Mouse (Mus musculus) midbrain, postnatal 0 days (tissue): ENCODE results near the gene Gpr68. TPM values are rescaled to one million over a fixed set of nuclear protein-coding genes. Genes with fewer than 3 reads are reported as not detected.

Experiments used
- ATAC-seq: fragments of 200-750 bp; cut with Nextera tagmentation; 2 replicates; pipeline ENCODE4 v1.8.0; 2017; ENCODE audit warnings: moderate number of reproducible peaks, mild to moderate bottlenecking, moderate TSS enrichment, moderate library complexity; ENCODE audit not compliant: low FRiP score
- DNase-seq: peaks from one replicate; pipeline ENCODE4 v3.0.0-alpha.2; 2015; ENCODE audit warnings: low spot score
- H3K27ac ChIP-seq: fragments of 300-500 bp; sonication (generic); 2 replicates; pipeline ENCODE4 v1.5.1; 2014; ENCODE audit warnings: low read depth, mild to moderate bottlenecking, low read length, mixed read lengths
- H3K27me3 ChIP-seq: fragments of 300-500 bp; sonication (generic); 2 replicates; pipeline ENCODE4 v1.6.1; 2014; ENCODE audit warnings: low read length, control low read depth, mixed read lengths; ENCODE audit not compliant: insufficient read depth
- H3K36me3 ChIP-seq: fragments of 300-500 bp; sonication (generic); 2 replicates; pipeline ENCODE4 v1.6.1; 2014; ENCODE audit warnings: low read length, control low read depth, mixed read lengths; ENCODE audit not compliant: insufficient read depth
- H3K4me1 ChIP-seq: fragments of 300-500 bp; sonication (generic); 2 replicates; pipeline ENCODE4 v1.6.1; 2014; ENCODE audit warnings: mild to moderate bottlenecking, control low read depth, antibody characterized with exemption, low read length, mixed read lengths; ENCODE audit not compliant: insufficient read depth
- H3K4me2 ChIP-seq: fragments of 300-500 bp; sonication (generic); 2 replicates; pipeline ENCODE4 v1.6.1; 2014; ENCODE audit warnings: low read depth, mild to moderate bottlenecking, low read length, mixed read lengths; ENCODE audit not compliant: poor library complexity, severe bottlenecking
- H3K4me3 ChIP-seq: fragments of 300-500 bp; sonication (generic); 2 replicates; pipeline ENCODE4 v1.5.1; 2014; ENCODE audit warnings: low read depth, mild to moderate bottlenecking, low read length, moderate library complexity
- H3K9ac ChIP-seq: fragments of 300-500 bp; sonication (generic); replicated peaks from 2 replicates; pipeline ENCODE4 v1.6.1; 2014; ENCODE audit warnings: mild to moderate bottlenecking, low read length, moderate library complexity, mixed read lengths; ENCODE audit not compliant: poor library complexity, severe bottlenecking
- H3K9me3 ChIP-seq: fragments of 300-500 bp; sonication (generic); 2 replicates; pipeline ENCODE4 v1.6.1; 2016; ENCODE audit warnings: low read length, control low read depth
- CTCF ChIP-seq: IDR thresholded peaks from 2 replicates; pipeline ENCODE4 v1.5.1; 2016; ENCODE audit warnings: antibody characterized with exemption, mild to moderate bottlenecking
- WGBS: fragments of 180-500 bp; shearing (Covaris S2); extraction: QIAGEN DNeasy Blood & Tissue Kit; methylation state at CpG from one replicate; pipeline ENCODE4 v1.1.7; 2014; 5-methylcytosine and 5-hydroxymethylcytosine counted together
- polyA plus RNA-seq: library from polyadenylated mRNA; unstranded; fragments of >200 nt; fragmentation: Nextera tagmentation; extraction: Ambion mirVana; gene quantifications from 2 replicates; pipeline ENCODE4 v1.2.1, GENCODE M21; 2015
- total RNA-seq: library from RNA; depleted of rRNA; stranded (reverse); fragments of >200 nt; gene quantifications from 2 replicates; pipeline ENCODE4 v1.2.3, GENCODE M21; 2014

Gpr68 gene
- total and polyA plus RNA-seq, 2 experiments from 2014 or later, result 6.2 to 28.4 TPM

GRCm38 (mm10) chr12:100885585-100885984 is 22.4 kb downstream of the Gpr68 start:
- no peaks in the 10 kb centered on the region for H3K27me3 ChIP-seq
- WGBS, result 94% methylated on average over 3 of the region's 3 CpGs
- no peak for ATAC-seq
- no peaks in the 10 kb centered on the region for H3K9me3 ChIP-seq
- no peaks in the 10 kb centered on the region for H3K36me3 ChIP-seq
- TF ChIP-seq CTCF, result no peak
- no peak overlapping the region for H3K27ac ChIP-seq
- H3K4me3 ChIP-seq, result no peak overlapping the region
- no peak overlapping the region for H3K4me2 ChIP-seq
- no peaks in the 10 kb centered on the region for H3K4me1 ChIP-seq
- no peak for DNase-seq
- no peak overlapping the region for H3K9ac ChIP-seq

GRCm38 (mm10) chr12:100883168-100883567 is 24.8 kb downstream of the Gpr68 start:
- Histone ChIP-seq H3K4me1 (no peaks in the 10 kb centered on the region), H3K4me3 (no peak overlapping the region), H3K27me3 (no peaks in the 10 kb centered on the region), H3K9me3 (no peaks in the 10 kb centered on the region), H3K27ac (no peak overlapping the region), H3K36me3 (peaks cover 5% of the 10 kb centered on the region), H3K9ac (no peak overlapping the region), H3K4me2 (no peak overlapping the region)
- 89% methylated on average over 7 of the region's 7 CpGs for WGBS
- ATAC-seq (no peak), DNase-seq (no peak)
- TF ChIP-seq CTCF, result no peak

GRCm38 (mm10) chr12:100878556-100878955 is 29.4 kb downstream of the Gpr68 start:
- Histone ChIP-seq H3K9me3 (no peaks in the 10 kb centered on the region), H3K4me3 (no peak overlapping the region), H3K4me2 (no peak overlapping the region), H3K4me1 (no peaks in the 10 kb centered on the region), H3K27me3 (no peaks in the 10 kb centered on the region), H3K27ac (no peak overlapping the region), H3K36me3 (peaks cover 7% of the 10 kb centered on the region), H3K9ac (no peak overlapping the region)
- 94% methylated on average over 16 of the region's 16 CpGs for WGBS
- DNase-seq (no peak), ATAC-seq (no peak)
- TF ChIP-seq CTCF, result no peak

- Histone ChIP-seq H3K4me3 (no peak overlapping the region), H3K36me3 (peaks cover 7% of the 10 kb centered on the region), H3K4me2 (no peak overlapping the region), H3K27me3 (no peaks in the 10 kb centered on the region), H3K27ac (no peak overlapping the region), H3K9ac (no peak overlapping the region), H3K4me1 (no peaks in the 10 kb centered on the region), H3K9me3 (no peaks in the 10 kb centered on the region)
- 78% methylated on average over 6 of the region's 6 CpGs for WGBS
- no peak for ATAC-seq
- TF ChIP-seq CTCF, result no peak
- no peak for DNase-seq
These were observed 30.1 kb downstream of the Gpr68 start for GRCm38 (mm10) chr12:100877936-100878335.

- Histone ChIP-seq H3K27ac (no peak overlapping the region), H3K9ac (no peak overlapping the region), H3K4me3 (no peak overlapping the region), H3K4me1 (no peaks in the 10 kb centered on the region), H3K9me3 (no peaks in the 10 kb centered on the region), H3K27me3 (no peaks in the 10 kb centered on the region), H3K4me2 (no peak overlapping the region), H3K36me3 (peaks cover 7% of the 10 kb centered on the region)
- TF ChIP-seq CTCF, result no peak
- ATAC-seq, result no peak
- DNase-seq, result no peak
- WGBS, result 74% methylated on average over 4 of the region's 6 CpGs
These were observed 32.0 kb downstream of the Gpr68 start for GRCm38 (mm10) chr12:100875960-100876359.

GRCm38 (mm10) chr12:100875553-100875952 is 32.4 kb downstream of the Gpr68 start:
- no peak overlapping the region for H3K27ac ChIP-seq
- ATAC-seq (no peak), DNase-seq (no peak)
- H3K4me1 ChIP-seq, result no peaks in the 10 kb centered on the region
- H3K4me2 ChIP-seq, result no peak overlapping the region
- 58% methylated on average over 3 of the region's 3 CpGs for WGBS
- peaks cover 7% of the 10 kb centered on the region for H3K36me3 ChIP-seq
- H3K4me3 ChIP-seq, result no peak overlapping the region
- no peak overlapping the region for H3K9ac ChIP-seq
- no peaks in the 10 kb centered on the region for H3K9me3 ChIP-seq
- TF ChIP-seq CTCF, result no peak
- H3K27me3 ChIP-seq, result no peaks in the 10 kb centered on the region
